Mouse (Mus musculus) retina, adult 2 months (tissue): ENCODE data around the gene Olfr1349.
"Not testable (repeated sequence)": the region's sequence is repeated elsewhere in the genome, so short reads cannot be mapped to it uniquely, and the experiment has no call there.

ENCODE experiments used
- DNase-seq: peaks from one replicate; pipeline ENCODE4 v3.0.0-alpha.2; 2012; ENCODE audit warnings: low read depth, low spot score

Olfr1349 gene

GRCm38 (mm10) chr7:6522850-6523249 lies at the start of gene Olfr1349:
Gene Olfr1349 (minus strand): TSS chr7:6522950.
- no peak for DNase-seq

- no peak for DNase-seq
These were observed 41.8 kb upstream of the Olfr1349 start, which contains the start of gene Olfr1350 for GRCm38 (mm10) chr7:6564541-6564940. Gene Olfr1350 (plus strand): TSS chr7:6564841.

DNA sequence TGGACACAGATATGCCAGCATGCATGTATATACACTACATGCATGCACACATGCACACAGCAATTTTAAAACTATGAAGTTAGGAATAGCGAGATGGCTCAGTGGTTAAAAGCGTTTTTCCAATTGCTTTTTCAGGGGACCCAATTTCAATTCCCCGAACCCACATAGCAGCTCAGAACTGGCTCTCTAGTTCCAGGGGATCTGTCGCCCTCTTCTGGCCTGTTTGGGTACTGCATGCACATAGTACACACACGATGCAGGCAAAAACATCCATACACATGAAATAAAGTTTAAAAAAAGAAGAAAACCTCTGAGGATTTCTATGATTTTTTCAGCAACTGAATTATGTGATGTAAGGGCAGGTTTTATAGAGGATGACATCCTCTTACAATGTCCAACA lies 3.4 kb upstream of the Olfr1349 start:
- peak; percentile 15 for DNase-seq

- no peak for DNase-seq
These were observed 2.3 kb upstream of the Olfr1349 start for GRCm38 (mm10) chr7:6525001-6525400.

DNA sequence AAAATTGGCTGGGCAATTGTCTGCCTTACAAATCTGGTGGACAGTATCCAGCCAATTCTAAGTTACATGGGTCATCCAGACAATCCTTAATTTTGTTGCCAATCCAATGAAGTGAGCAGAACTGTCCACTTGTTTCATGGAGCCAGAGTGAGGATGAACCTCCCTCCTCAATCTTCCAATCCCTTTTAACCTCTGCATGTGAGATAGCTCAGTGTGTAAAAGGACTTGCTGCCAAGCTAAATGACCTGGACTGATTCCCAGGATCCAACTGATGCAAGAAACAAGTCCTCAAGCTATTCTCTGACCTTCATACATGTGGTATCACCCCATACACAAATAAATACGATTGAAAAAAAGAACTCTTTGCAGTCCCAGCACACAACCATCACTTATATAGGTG lies 1.1 kb downstream of the Olfr1349 start:
- DNase-seq: no peak

DNA sequence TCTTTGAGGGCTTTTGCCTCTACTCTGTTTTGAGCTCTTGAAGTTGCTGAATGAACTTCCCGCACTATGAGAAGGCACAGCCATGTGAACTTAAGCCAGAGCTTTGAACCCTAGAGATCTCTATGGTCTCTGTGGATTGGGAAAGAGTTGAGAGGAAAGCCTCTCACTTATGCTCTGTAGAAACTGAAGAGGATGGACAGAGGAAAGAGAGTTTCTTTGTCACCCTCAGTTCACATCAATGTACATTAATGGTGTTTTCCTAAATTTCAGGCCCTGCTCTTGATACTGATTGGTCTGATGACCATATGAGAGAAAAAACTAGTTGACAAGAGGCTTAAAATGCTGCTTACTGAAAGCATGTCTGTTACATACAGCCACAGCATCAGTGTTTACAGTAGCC lies 14.1 kb downstream of the Olfr1349 start, which contains the start of gene Olfr1348:
Gene Olfr1348 (minus strand): TSS at position 101 of the 400 bp plus-strand sequence.
- DNase-seq: no peak

- no peak for DNase-seq
These were observed 23.1 kb downstream of the Olfr1349 start, which contains the start of gene Olfr1347 for GRCm38 (mm10) chr7:6499655-6500054. Gene Olfr1347 (minus strand): TSS chr7:6499755.

DNA sequence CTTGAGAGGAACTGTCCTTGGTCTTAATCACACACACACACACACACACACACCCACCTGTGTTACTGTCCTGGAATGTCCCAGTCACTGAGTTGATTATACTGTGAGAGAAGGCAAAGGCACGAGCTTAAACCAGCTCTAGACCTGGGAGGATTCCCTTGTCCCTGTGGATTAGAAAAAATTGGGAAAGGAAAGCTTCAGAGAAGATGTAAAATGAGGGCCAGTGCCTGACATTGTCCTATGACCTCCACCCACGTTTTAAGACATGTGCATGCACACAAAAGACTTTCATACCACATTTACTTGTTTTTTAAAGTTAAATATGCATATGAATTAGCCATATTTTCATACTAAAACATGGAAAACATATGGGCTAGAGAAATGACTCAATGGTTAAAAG lies 35.9 kb downstream of the Olfr1349 start, which contains the start of gene Olfr5:
Gene Olfr5 (minus strand): TSS at position 101 of the 400 bp plus-strand sequence.
- no peak for DNase-seq

GRCm38 (mm10) chr7:6477633-6478032 lies 45.1 kb downstream of the Olfr1349 start:
- DNase-seq: not testable (repeated sequence)

GRCm38 (mm10) chr7:6466951-6467350 lies 55.8 kb downstream of the Olfr1349 start, which contains the start of gene Olfr1346:
Gene Olfr1346 (plus strand): TSS chr7:6467101.
- no peak for DNase-seq
